Mouse (Mus musculus) midbrain, embryonic 11.5 days (tissue): ENCODE results near the gene Gm20931. TPM values are rescaled to one million over a fixed set of nuclear protein-coding genes. Genes with fewer than 3 reads are reported as not detected.
"Not testable (repeated sequence)": the region's sequence is repeated elsewhere in the genome, so short reads cannot be mapped to it uniquely, and the experiment has no call there.

ENCODE experiments used
- ATAC-seq: fragments of 200-750 bp; cut with Nextera tagmentation; 2 replicates; pipeline ENCODE4 v1.8.0; 2017; ENCODE audit warnings: moderate TSS enrichment, moderate library complexity; ENCODE audit not compliant: low FRiP score
- DNase-seq: peaks from one replicate; pipeline ENCODE4 v3.0.0; 2015; ENCODE audit warnings: low spot score; ENCODE audit errors: missing footprints
- H3K27ac ChIP-seq: fragments of 300-500 bp; sonication (generic); 2 replicates; pipeline ENCODE4 v1.5.1; 2014; ENCODE audit warnings: low read depth, low read length
- H3K27me3 ChIP-seq: fragments of 300-500 bp; sonication (generic); 2 replicates; pipeline ENCODE4 v1.6.1; 2014; ENCODE audit warnings: mild to moderate bottlenecking, low read length, moderate library complexity, mixed read lengths; ENCODE audit not compliant: control insufficient read depth, insufficient read depth
- H3K36me3 ChIP-seq: fragments of 300-500 bp; sonication (generic); 2 replicates; pipeline ENCODE4 v1.6.1; 2014; ENCODE audit warnings: mild to moderate bottlenecking, low read length, moderate library complexity, mixed read lengths; ENCODE audit not compliant: control insufficient read depth, insufficient read depth
- H3K4me1 ChIP-seq: fragments of 300-500 bp; sonication (generic); 2 replicates; pipeline ENCODE4 v1.6.1; 2014; ENCODE audit warnings: low read length; ENCODE audit not compliant: control insufficient read depth, insufficient read depth
- H3K4me2 ChIP-seq: fragments of 300-500 bp; sonication (generic); 2 replicates; pipeline ENCODE4 v1.6.1; 2014; ENCODE audit warnings: mild to moderate bottlenecking, moderate library complexity
- H3K4me3 ChIP-seq: fragments of 300-500 bp; sonication (generic); 2 replicates; pipeline ENCODE4 v1.5.1; 2014; ENCODE audit warnings: low read depth, low read length
- H3K9ac ChIP-seq: fragments of 300-500 bp; sonication (generic); 2 replicates; pipeline ENCODE4 v1.6.1; 2014; ENCODE audit warnings: low read length
- H3K9me3 ChIP-seq: fragments of 300-500 bp; sonication (generic); 2 replicates; pipeline ENCODE4 v1.6.1; 2016; ENCODE audit warnings: low read length; ENCODE audit not compliant: control insufficient read depth
- WGBS: fragments of 180-500 bp; shearing (Covaris S2); extraction: QIAGEN DNeasy Blood & Tissue Kit; methylation state at CpG from one replicate; pipeline ENCODE4 v1.1.7; 2014; 5-methylcytosine and 5-hydroxymethylcytosine counted together
- polyA plus RNA-seq: library from polyadenylated mRNA; unstranded; fragments of >200 nt; fragmentation: Nextera tagmentation; extraction: Ambion mirVana; gene quantifications from 2 replicates; pipeline ENCODE4 v1.2.1, GENCODE M21; 2014

Gm20931 gene
- polyA plus RNA-seq: not detected in 2 replicates

DNA sequence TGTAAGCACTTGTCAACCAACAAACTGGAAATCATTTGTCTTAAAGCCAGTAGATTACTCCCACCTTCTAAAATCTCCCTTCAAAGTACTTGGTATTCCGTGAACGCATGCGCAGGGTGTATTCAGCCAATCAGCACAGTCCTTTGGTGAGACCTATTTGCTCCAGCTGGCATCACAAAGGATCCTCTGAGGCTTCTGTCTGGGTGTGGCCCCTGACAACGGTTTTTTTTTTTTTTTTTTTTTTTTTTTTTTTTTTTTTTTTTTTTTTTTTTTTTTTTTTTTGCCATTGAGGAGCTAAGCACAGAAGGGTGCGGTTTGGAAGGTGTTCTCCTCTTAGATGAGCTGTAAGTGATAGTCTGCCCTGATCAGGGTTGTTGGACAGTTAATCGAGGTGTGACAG, at the start of gene Gm20931:
Gene Gm20931 (plus strand): TSS at position 301 of the 400 bp plus-strand sequence.
- not testable (repeated sequence) for H3K9ac ChIP-seq, H3K27ac ChIP-seq, DNase-seq, H3K9me3 ChIP-seq, H3K36me3 ChIP-seq, H3K4me1 ChIP-seq, H3K4me3 ChIP-seq, H3K27me3 ChIP-seq, ATAC-seq, H3K4me2 ChIP-seq
- WGBS: no CpG with 5 or more reads among the region's 6 CpGs
